Mouse (Mus musculus) neural tube, embryonic 14.5 days (tissue): ENCODE data around the gene Fam189b. TPM values are rescaled to one million over a fixed set of nuclear protein-coding genes. Genes with fewer than 3 reads are reported as not detected.

Experiments
- ATAC-seq: fragments of 200-750 bp; cut with Nextera tagmentation; 2 replicates; pipeline ENCODE4 v1.8.0; 2017; ENCODE audit warnings: low read depth, mild to moderate bottlenecking, moderate TSS enrichment, moderate library complexity
- H3K27ac ChIP-seq: fragments of 300-500 bp; sonication (generic); 2 replicates; pipeline ENCODE4 v1.5.1; 2014; ENCODE audit warnings: low read depth, mild to moderate bottlenecking, control low read depth, low read length, moderate library complexity, mixed read lengths
- H3K27me3 ChIP-seq: fragments of 300-500 bp; sonication (generic); 2 replicates; pipeline ENCODE4 v1.6.1; 2014; ENCODE audit warnings: low read length; ENCODE audit not compliant: control insufficient read depth, insufficient read depth
- H3K36me3 ChIP-seq: fragments of 300-500 bp; sonication (generic); 2 replicates; pipeline ENCODE4 v1.6.1; 2014; ENCODE audit warnings: low read length, mixed read lengths; ENCODE audit not compliant: control insufficient read depth, insufficient read depth
- H3K4me1 ChIP-seq: fragments of 300-500 bp; sonication (generic); 2 replicates; pipeline ENCODE4 v1.6.1; 2014; ENCODE audit warnings: low read length; ENCODE audit not compliant: control insufficient read depth, insufficient read depth
- H3K4me2 ChIP-seq: fragments of 300-500 bp; sonication (generic); 2 replicates; pipeline ENCODE4 v1.6.1; 2014; ENCODE audit warnings: mild to moderate bottlenecking, low read depth, low read length, control low read depth
- H3K4me3 ChIP-seq: fragments of 300-500 bp; sonication (generic); 2 replicates; pipeline ENCODE4 v1.5.1; 2014; ENCODE audit warnings: low read depth, low read length, control low read depth, mixed read lengths
- H3K9ac ChIP-seq: fragments of 300-500 bp; sonication (generic); replicated peaks from 2 replicates; pipeline ENCODE4 v1.6.1; 2014; ENCODE audit warnings: low read depth, mild to moderate bottlenecking, control low read depth, low read length, mixed read lengths
- H3K9me3 ChIP-seq: fragments of 300-500 bp; sonication (generic); 2 replicates; pipeline ENCODE4 v1.6.1; 2016; ENCODE audit warnings: low read length; ENCODE audit not compliant: control insufficient read depth
- WGBS: fragments of 180-500 bp; shearing (Covaris S2); extraction: QIAGEN DNeasy Blood & Tissue Kit; methylation state at CpG from one replicate; pipeline ENCODE4 v1.1.7; 2014; 5-methylcytosine and 5-hydroxymethylcytosine counted together
- polyA plus RNA-seq: library from polyadenylated mRNA; unstranded; fragments of >200 nt; fragmentation: Nextera tagmentation; extraction: Ambion mirVana; gene quantifications from 2 replicates; pipeline ENCODE4 v1.2.1, GENCODE M21; 2014

The Fam189b gene
- 38.5 and 41.7 TPM in 2 replicates for polyA plus RNA-seq

DNA sequence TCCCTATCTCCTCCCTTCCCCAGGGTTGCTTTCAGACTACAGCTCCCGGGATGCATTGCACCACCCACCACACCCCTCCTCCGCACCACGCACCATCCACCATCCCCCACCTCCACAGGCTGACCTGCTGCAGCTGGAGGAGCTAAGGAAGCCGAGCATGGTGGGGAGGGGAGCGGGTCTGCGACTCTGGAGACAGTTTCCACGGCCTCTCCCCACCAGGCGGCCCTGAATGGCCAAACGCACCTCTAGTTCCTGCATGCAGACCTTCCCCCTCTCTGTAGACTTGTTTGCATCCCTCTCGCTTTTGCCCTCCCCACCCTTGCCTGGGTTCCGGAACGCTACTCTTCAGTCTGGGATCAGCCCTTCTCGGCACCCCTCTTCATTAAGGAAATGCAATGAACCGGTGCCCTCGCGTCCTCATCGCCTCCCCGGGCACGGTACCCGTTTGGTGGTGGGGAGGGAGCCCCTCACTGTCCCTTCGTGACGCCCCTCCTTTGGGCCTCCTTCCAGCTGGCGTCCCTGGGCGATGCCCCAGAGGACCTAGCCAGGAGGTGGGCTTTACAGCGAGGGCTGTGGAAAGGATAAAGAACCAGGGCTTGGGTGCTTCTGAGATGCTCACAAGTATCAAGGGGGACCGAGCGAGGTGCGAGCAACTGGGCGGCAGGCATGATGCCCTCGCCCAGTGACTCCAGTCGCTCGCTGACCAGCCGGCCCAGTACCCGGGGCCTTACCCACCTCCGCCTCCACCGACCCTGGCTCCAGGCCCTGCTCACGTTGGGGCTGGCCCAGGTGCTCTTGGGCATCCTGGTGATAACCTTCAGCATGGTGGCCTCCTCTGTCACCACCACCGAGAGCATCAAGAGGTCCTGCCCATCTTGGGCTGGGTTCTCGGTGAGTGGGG is at the start of gene Fam189b:
Gene Fam189b, plus strand, starts transcription at position 86 of the 901 bp plus-strand sequence.
- Histone ChIP-seq H3K27me3 (no peaks in the 10 kb centered on the region), H3K9ac (peak within 1 kb of the TSS; percentile 71), H3K4me1 (peaks cover 30% of the 10 kb centered on the region), H3K36me3 (peaks cover 32% of the 10 kb centered on the region), H3K9me3 (no peaks in the 10 kb centered on the region), H3K4me2 (peak within 1 kb of the TSS; percentile 99), H3K27ac (peak within 1 kb of the TSS; percentile 91), H3K4me3 (peak within 1 kb of the TSS; percentile 45)
- 7% methylated on average over 39 of the region's 39 CpGs for WGBS
- ATAC-seq = peak; percentile 92

GRCm38 (mm10) chr3:89133752-89134151 is 49.2 kb upstream of the Fam189b start:
- Histone ChIP-seq H3K9ac (no peak overlapping the region), H3K27me3 (no peaks in the 10 kb centered on the region), H3K36me3 (no peaks in the 10 kb centered on the region), H3K4me3 (no peak overlapping the region), H3K4me2 (no peak overlapping the region), H3K4me1 (no peaks in the 10 kb centered on the region), H3K27ac (no peak overlapping the region), H3K9me3 (no peaks in the 10 kb centered on the region)
- ATAC-seq = no peak
- 84% methylated on average over 1 of the region's 1 CpGs for WGBS

DNA sequence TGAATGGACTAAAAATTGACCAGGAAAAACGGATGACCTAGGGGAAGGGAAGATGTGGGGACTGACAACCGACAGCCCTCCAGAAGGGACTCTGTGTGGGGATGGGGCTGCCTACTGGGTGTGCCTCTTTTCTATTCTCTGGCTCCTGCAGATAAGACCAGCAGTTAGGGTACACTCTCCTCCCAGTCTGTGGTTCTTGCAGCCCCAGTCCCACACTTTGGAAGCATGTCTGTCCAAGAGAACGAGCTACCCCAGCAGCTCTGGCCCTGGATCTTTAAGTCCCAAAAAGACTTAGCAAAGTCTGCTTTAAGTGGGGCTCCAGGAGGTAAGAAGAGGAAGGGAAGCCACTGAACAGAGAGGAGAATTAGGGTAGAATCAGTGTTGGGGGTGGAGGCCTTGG is 47.0 kb upstream of the Fam189b start, which contains the start of gene Pklr:
Gene Pklr, plus strand, starts transcription at position 185 of the 400 bp plus-strand sequence.
- no peak for ATAC-seq
- Histone ChIP-seq H3K4me1 (no peaks in the 10 kb centered on the region), H3K36me3 (no peaks in the 10 kb centered on the region), H3K4me3 (no peak within 1 kb of the TSS), H3K27ac (no peak within 1 kb of the TSS), H3K27me3 (no peaks in the 10 kb centered on the region), H3K9ac (no peak within 1 kb of the TSS), H3K9me3 (no peaks in the 10 kb centered on the region), H3K4me2 (no peak within 1 kb of the TSS)
- 56% methylated on average over 3 of the region's 3 CpGs for WGBS

- no peak overlapping the region for H3K27ac ChIP-seq
- H3K4me2 ChIP-seq = no peak overlapping the region
- H3K27me3 ChIP-seq = no peaks in the 10 kb centered on the region
- no peaks in the 10 kb centered on the region for H3K4me1 ChIP-seq
- no peak overlapping the region for H3K4me3 ChIP-seq
- H3K9ac ChIP-seq = no peak overlapping the region
- ATAC-seq = no peak
- 17% methylated on average over 9 of the region's 9 CpGs for WGBS
- no peaks in the 10 kb centered on the region for H3K9me3 ChIP-seq
- H3K36me3 ChIP-seq = no peaks in the 10 kb centered on the region
Measured at GRCm38 (mm10) chr3:89136365-89136764, 46.6 kb upstream of the Fam189b start.

- peaks cover 5% of the 10 kb centered on the region; the same call in 1 of the 2 replicates for H3K36me3 ChIP-seq
- no peak overlapping the region for H3K27ac ChIP-seq
- H3K4me1 ChIP-seq = no peaks in the 10 kb centered on the region
- H3K9ac ChIP-seq = no peak overlapping the region
- H3K27me3 ChIP-seq = no peaks in the 10 kb centered on the region
- no peaks in the 10 kb centered on the region for H3K9me3 ChIP-seq
- H3K4me3 ChIP-seq = no peak overlapping the region
- no peak for ATAC-seq
- 83% methylated on average over 10 of the region's 10 CpGs for WGBS
- no peak overlapping the region for H3K4me2 ChIP-seq
Measured at GRCm38 (mm10) chr3:89144821-89145220, 38.1 kb upstream of the Fam189b start.

- Histone ChIP-seq H3K9ac (no peak overlapping the region), H3K27me3 (no peaks in the 10 kb centered on the region), H3K27ac (no peak overlapping the region), H3K4me3 (no peak overlapping the region), H3K4me2 (no peak overlapping the region), H3K9me3 (no peaks in the 10 kb centered on the region), H3K36me3 (peaks cover 5% of the 10 kb centered on the region; the same call in 1 of the 2 replicates), H3K4me1 (no peaks in the 10 kb centered on the region)
- no peak for ATAC-seq
- 62% methylated on average over 8 of the region's 8 CpGs for WGBS
Measured at GRCm38 (mm10) chr3:89145566-89145965, 37.4 kb upstream of the Fam189b start.

DNA sequence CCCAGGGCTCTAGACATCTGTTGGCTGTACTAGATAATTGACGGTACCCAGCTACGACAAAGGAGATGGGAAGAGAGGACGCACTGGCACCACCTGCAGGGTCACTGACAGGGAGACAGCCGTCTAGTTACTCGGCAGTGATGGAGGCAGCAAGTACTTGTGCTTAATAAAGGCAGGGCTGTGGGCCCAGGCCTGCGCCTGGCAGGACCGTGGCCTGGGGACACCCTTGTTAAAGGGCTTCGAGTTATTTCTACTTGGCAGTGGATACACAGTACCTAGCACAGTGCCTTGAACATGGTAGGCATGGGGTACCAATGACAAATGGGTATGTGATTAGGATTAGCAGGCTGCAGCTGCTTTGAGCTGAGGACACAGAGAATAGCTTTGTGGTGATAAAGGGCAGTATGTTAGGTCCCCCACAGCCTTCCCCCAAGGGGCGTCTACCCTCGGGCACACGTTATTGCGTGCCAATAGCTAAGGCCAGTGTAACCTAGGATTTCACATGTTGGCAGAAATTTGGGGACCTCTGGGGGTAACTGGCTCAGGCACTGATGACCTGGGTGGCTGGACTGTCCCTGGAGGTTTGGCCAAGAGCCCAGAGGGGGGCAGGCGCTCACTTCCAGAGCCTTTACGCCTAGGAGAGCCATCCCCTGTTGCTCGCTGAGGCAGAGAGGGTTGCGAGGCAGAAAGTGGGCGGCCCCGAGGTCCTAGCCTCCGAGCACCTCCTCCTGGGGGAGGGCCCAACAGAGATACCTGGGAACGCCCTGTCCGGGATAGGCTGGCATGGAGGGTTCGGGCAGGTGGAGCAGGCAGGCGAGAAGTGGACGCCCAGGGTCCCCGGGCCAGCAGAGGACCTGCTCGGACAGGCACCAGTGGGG is 35.6 kb upstream of the Fam189b start:
- no peak overlapping the region for H3K27ac ChIP-seq
- H3K27me3 ChIP-seq = no peaks in the 10 kb centered on the region
- no peak overlapping the region for H3K4me3 ChIP-seq
- H3K9ac ChIP-seq = no peak overlapping the region
- peak; percentile 20; the same call in 1 of the 2 replicates for ATAC-seq
- WGBS = 17% methylated on average over 26 of the region's 26 CpGs
- H3K36me3 ChIP-seq = peaks cover 5% of the 10 kb centered on the region
- no peak overlapping the region for H3K4me2 ChIP-seq
- H3K9me3 ChIP-seq = no peaks in the 10 kb centered on the region
- H3K4me1 ChIP-seq = no peaks in the 10 kb centered on the region

- Histone ChIP-seq H3K9me3 (no peaks in the 10 kb centered on the region), H3K4me2 (no peak overlapping the region), H3K9ac (no peak overlapping the region), H3K4me3 (no peak overlapping the region), H3K36me3 (peaks cover 5% of the 10 kb centered on the region), H3K27ac (no peak overlapping the region), H3K4me1 (no peaks in the 10 kb centered on the region), H3K27me3 (no peaks in the 10 kb centered on the region)
- 8% methylated on average over 15 of the region's 15 CpGs for WGBS
- no peak for ATAC-seq
Measured at GRCm38 (mm10) chr3:89147979-89148311, 35.0 kb upstream of the Fam189b start.

GRCm38 (mm10) chr3:89148567-89148966 is 34.4 kb upstream of the Fam189b start:
- H3K9me3 ChIP-seq = no peaks in the 10 kb centered on the region
- no peak overlapping the region for H3K4me2 ChIP-seq
- no peaks in the 10 kb centered on the region for H3K4me1 ChIP-seq
- no peak for ATAC-seq
- H3K27ac ChIP-seq = no peak overlapping the region
- H3K36me3 ChIP-seq = peaks cover 5% of the 10 kb centered on the region
- no peaks in the 10 kb centered on the region for H3K27me3 ChIP-seq
- H3K9ac ChIP-seq = no peak overlapping the region
- 74% methylated on average over 14 of the region's 14 CpGs for WGBS
- no peak overlapping the region for H3K4me3 ChIP-seq
